Mouse (Mus musculus) left cerebral cortex, adult 18-20 months (tissue): ENCODE measurements at regions not wholly inside any gene's neighbourhood (a gene's known extent, or its start where the extent isn't known, plus 50 kb on each side); places are given as distances from the start of the nearest gene placed in this dataset.

ENCODE experiments used
- DNase-seq, 2 experiments: peaks; one replicate each; pipeline ENCODE4 v3.0.0; 2021 to 2022; ENCODE audit warnings: low spot score in 2 of 2, mixed read lengths in 1 of 2

GRCm38 (mm10) chr1:185091816-185092558 is 92.6 kb upstream of the Mark1 start:
- no peak for DNase-seq

- DNase-seq = no peak
Observed at GRCm38 (mm10) chr1:185089196-185089595, 89.8 kb upstream of the Mark1 start.

- no peak for DNase-seq
Observed at GRCm38 (mm10) chr1:185083191-185083590, 83.8 kb upstream of the Mark1 start.

- no peak for DNase-seq
Observed at GRCm38 (mm10) chr1:185080118-185080517, 80.7 kb upstream of the Mark1 start.

- DNase-seq = no peak
Observed at GRCm38 (mm10) chr1:185079331-185079880, 80.0 kb upstream of the Mark1 start.

GRCm38 (mm10) chr1:185074001-185074400 is 74.6 kb upstream of the Mark1 start:
- DNase-seq = no peak

GRCm38 (mm10) chr1:185072766-185073165 is 73.4 kb upstream of the Mark1 start:
- DNase-seq = no peak

- no peak for DNase-seq
Observed at GRCm38 (mm10) chr1:185071566-185071965, 72.2 kb upstream of the Mark1 start.

GRCm38 (mm10) chr1:185070853-185071149 is 71.4 kb upstream of the Mark1 start:
- DNase-seq = no peak

GRCm38 (mm10) chr1:185070062-185070852 is 70.9 kb upstream of the Mark1 start:
- DNase-seq = peak; percentile 9

GRCm38 (mm10) chr1:185068136-185068535 is 68.8 kb upstream of the Mark1 start:
- DNase-seq = no peak

- DNase-seq = no peak
Observed at GRCm38 (mm10) chr1:185067661-185068060, 68.3 kb upstream of the Mark1 start.

GRCm38 (mm10) chr1:185065056-185065455 is 65.7 kb upstream of the Mark1 start:
- DNase-seq = no peak

GRCm38 (mm10) chr1:185062103-185062502 is 62.7 kb upstream of the Mark1 start:
- no peak for DNase-seq

GRCm38 (mm10) chr1:185057443-185057842 is 58.1 kb upstream of the Mark1 start:
- no peak for DNase-seq

- no peak for DNase-seq
Observed at GRCm38 (mm10) chr1:185052700-185053099, 53.3 kb upstream of the Mark1 start.

GRCm38 (mm10) chr1:185049980-185050379 is 50.6 kb upstream of the Mark1 start:
- DNase-seq = no peak
